Mouse (Mus musculus) embryonic fibroblast, embryonic 13.5 days (primary cell): ENCODE measurements around the gene Gzme. TPM values are rescaled to one million over a fixed set of nuclear protein-coding genes. Genes with fewer than 3 reads are reported as not detected.
"Not testable (repeated sequence)": the region's sequence is repeated elsewhere in the genome, so short reads cannot be mapped to it uniquely, and the experiment has no call there.

ENCODE experiments used
- H3K27ac ChIP-seq: 2 replicates; pipeline ENCODE4 v1.5.1; 2012; ENCODE audit warnings: low read length, control low read depth, inconsistent platforms; ENCODE audit not compliant: insufficient read depth
- H3K4me1 ChIP-seq: 2 replicates; pipeline ENCODE4 v1.6.1; 2011; ENCODE audit warnings: low read length; ENCODE audit not compliant: control insufficient read depth, insufficient read depth
- H3K4me3 ChIP-seq: 2 replicates; pipeline ENCODE4 v1.5.1; 2011; ENCODE audit warnings: mild to moderate bottlenecking, control low read depth, low read length; ENCODE audit not compliant: insufficient read depth
- CTCF ChIP-seq: IDR thresholded peaks from 2 replicates; pipeline ENCODE4 v1.5.1; 2011; ENCODE audit warnings: mild to moderate bottlenecking, control low read depth, low read length, moderate library complexity, borderline replicate concordance; ENCODE audit not compliant: insufficient read depth
- POLR2A ChIP-seq: IDR thresholded peaks from 2 replicates; pipeline ENCODE4 v1.6.1; 2011; ENCODE audit warnings: low read depth, mild to moderate bottlenecking, control low read depth, low read length, moderate library complexity
- polyA plus RNA-seq: library from polyadenylated mRNA; stranded (reverse); fragments of >200 nt; gene quantifications from 2 replicates; pipeline ENCODE4 v1.2.4, GENCODE M21; 2011; ENCODE audit warnings: low read depth; ENCODE audit not compliant: missing spikeins, insufficient read length

Gene Gzme
- 3.2 and 17.2 TPM in 2 replicates for polyA plus RNA-seq

DNA sequence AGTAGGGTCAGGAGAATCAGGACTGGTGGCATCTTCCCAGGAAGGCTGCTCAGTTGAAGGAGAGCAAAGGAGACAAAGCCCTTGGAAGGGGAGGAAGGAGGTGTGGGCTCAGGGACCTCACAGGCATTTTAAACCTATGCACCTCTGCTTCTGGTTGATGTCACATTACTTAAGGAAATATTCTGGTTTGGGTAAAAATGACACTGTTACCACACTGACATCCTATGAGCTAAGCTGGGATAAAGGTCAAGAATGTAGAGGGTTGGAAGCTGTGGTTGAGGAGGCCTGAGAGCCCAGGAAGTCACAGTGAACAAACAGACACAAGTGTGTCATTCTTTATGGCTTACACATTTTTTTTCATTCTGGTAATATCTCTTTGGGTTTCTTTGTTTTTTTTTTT, at the start of gene Gzme:
Gzme (minus strand) TSS at position 101 of the 400 bp plus-strand sequence.
- Histone ChIP-seq H3K4me1 (no peaks in the 10 kb centered on the region), H3K27ac (no peak within 1 kb of the TSS), H3K4me3 (no peak within 1 kb of the TSS)
- no peak for TF ChIP-seq POLR2A
- TF ChIP-seq CTCF: no peak

DNA sequence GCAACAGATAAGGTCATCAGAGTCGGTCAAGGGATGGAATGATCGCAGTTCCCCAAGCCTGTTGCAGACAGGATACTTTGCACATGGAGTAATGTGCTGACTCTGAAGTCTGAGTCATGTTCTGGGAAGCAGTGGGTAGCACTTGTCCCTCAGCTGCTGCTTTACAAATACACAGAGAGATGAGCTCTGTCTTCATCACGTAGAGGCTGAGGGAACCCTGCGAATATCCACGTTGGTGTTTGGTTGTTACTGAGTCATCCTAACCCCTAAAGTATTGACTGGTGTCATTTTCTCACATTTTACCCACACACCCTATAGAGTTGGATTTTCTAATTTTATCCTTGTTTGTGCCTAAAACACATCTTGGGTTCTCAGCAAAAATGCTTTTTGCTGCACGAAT, 47.6 kb upstream of the Gzme start:
- no peak overlapping the region for H3K27ac ChIP-seq
- no peaks in the 10 kb centered on the region for H3K4me1 ChIP-seq
- no peak overlapping the region for H3K4me3 ChIP-seq
- TF ChIP-seq POLR2A (no peak), CTCF (no peak)

DNA sequence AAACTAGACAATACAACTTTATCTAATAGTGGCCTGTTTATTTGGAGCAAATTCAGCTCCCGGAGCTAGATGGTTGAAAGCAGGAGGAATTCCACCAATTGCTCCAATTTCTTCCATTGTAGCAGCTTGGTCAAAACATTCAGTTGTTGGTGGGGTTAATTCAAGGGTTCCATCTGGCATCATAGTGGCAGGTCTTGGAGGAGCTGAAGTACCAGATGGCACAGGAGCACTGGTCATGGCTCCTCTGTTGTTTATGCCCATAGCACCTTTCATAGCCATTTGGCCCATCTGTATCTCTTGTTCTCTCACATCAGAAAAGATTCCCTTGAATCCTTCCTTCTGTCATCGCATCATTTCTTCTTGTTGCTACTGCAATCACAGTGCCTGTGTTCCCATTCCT, 41.7 kb upstream of the Gzme start:
- no peak overlapping the region for H3K4me3 ChIP-seq
- no peaks in the 10 kb centered on the region for H3K4me1 ChIP-seq
- TF ChIP-seq POLR2A: no peak
- TF ChIP-seq CTCF: no peak
- H3K27ac ChIP-seq: no peak overlapping the region

- not testable (repeated sequence) for H3K4me1 ChIP-seq, H3K4me3 ChIP-seq, H3K27ac ChIP-seq
Observed at GRCm38 (mm10) chr14:56159479-56159878, 39.1 kb upstream of the Gzme start, which contains the start of gene Gzmg. Gene Gzmg (minus strand): TSS chr14:56159579.

DNA sequence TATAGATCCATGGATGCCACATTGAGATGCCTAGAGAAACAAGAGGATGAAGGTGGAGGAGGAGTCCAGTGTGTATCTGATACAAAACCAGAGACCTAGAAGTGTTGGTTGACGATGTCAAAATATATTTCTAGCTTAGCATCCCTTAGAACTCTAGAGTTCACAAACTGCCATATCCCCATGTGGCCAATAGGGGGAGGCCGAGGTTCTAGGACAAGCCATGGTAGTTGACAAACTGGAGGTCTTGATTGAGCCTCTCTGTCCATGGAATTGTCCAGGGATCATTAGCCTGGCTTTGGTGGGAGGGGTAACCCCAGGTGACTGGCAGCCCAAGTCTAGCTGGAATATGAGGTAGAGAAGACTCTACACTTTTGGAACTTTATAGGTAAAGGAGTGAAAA, 34.9 kb upstream of the Gzme start:
- TF ChIP-seq POLR2A: no peak
- no peak for TF ChIP-seq CTCF
- Histone ChIP-seq H3K4me1 (no peaks in the 10 kb centered on the region), H3K27ac (no peak overlapping the region), H3K4me3 (no peak overlapping the region)

GRCm38 (mm10) chr14:56133675-56134074, 13.2 kb upstream of the Gzme start:
- not testable (repeated sequence) for H3K4me3 ChIP-seq, H3K27ac ChIP-seq, H3K4me1 ChIP-seq

- not testable (repeated sequence) for H3K27ac ChIP-seq, H3K4me3 ChIP-seq, H3K4me1 ChIP-seq
Observed at GRCm38 (mm10) chr14:56132508-56132907, 12.1 kb upstream of the Gzme start, which contains the start of gene Gzmd. Gene Gzmd (minus strand): TSS chr14:56132608.

DNA sequence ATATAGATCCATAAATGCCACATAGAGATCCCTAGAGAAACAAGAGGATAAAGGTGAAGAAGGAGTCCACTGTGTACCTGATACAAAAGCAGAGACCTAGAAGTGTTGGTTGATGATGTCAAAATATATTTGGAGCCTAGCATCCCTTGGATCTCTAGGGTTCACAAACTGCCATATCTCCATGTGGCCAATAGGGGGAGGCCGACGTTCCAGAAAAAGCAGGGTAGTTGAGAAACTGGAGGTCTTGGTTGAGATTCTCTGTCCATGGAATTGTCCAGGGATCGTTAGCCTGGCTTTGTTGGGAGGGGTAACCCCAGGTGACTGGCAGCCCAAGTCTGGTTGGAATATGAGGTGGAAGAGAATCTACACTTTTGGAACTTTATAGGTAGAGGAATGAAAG, 7.9 kb upstream of the Gzme start:
- no peak for TF ChIP-seq CTCF
- TF ChIP-seq POLR2A: no peak
- Histone ChIP-seq H3K4me3 (no peak overlapping the region), H3K4me1 (no peaks in the 10 kb centered on the region), H3K27ac (no peak overlapping the region)

- Histone ChIP-seq H3K27ac (no peak overlapping the region), H3K4me1 (no peaks in the 10 kb centered on the region), H3K4me3 (no peak overlapping the region)
- TF ChIP-seq CTCF: no peak
- TF ChIP-seq POLR2A: no peak
Observed at GRCm38 (mm10) chr14:56123516-56123915, 3.1 kb upstream of the Gzme start.

GRCm38 (mm10) chr14:56115531-56116310, 4.7 kb downstream of the Gzme start:
- not testable (repeated sequence) for H3K4me3 ChIP-seq, H3K4me1 ChIP-seq, H3K27ac ChIP-seq
